Comparison of ENCODE assay signal across 16 mouse cellular contexts in genomic region chr13:64092752-64093151, GRCm38 (mm10). TPM values are rescaled to one million over a fixed set of nuclear protein-coding genes. Genes with fewer than 3 reads are reported as not detected.
"Had no signal": no experiment of that assay in that cellular context is flagged by ENCODE, and none has a peak within 500 bp of the region (broad histone marks: within the 10 kb centered on the region; RNA-seq: fewer than 3 reads in every experiment).

No protein-coding gene starts in this region.

- ATAC-seq: liver, embryonic 12.5 days had no signal

- H3K4me2 ChIP-seq: hindbrain, embryonic 14.5 days; limb, embryonic 15.5 days; liver, embryonic 12.5 days; midbrain, embryonic 12.5 days had no signal

- H3K27ac ChIP-seq: hindbrain, embryonic 14.5 days; left cerebral cortex, adult 2 months; limb, embryonic 15.5 days; liver, embryonic 12.5 days; midbrain, embryonic 12.5 days had no signal

- H3K36me3 ChIP-seq: limb, embryonic 15.5 days; liver, embryonic 12.5 days; midbrain, embryonic 12.5 days had no signal

- H3K4me3 ChIP-seq: left cerebral cortex, adult 2 months; limb, embryonic 15.5 days; liver, embryonic 12.5 days; megakaryocyte, embryonic 14.5 days; midbrain, embryonic 12.5 days had no signal

- H3K9me3 ChIP-seq: limb, embryonic 15.5 days; liver, embryonic 12.5 days; megakaryocyte, embryonic 14.5 days; midbrain, embryonic 12.5 days had no signal

- H3K27me3 ChIP-seq: limb, embryonic 15.5 days had no signal

- DNase-seq: thymus, adult 18-20 months had no signal

- H3K4me1 ChIP-seq: liver, embryonic 12.5 days; midbrain, embryonic 12.5 days had no signal

- H3K9ac ChIP-seq: hindbrain, embryonic 14.5 days; limb, embryonic 15.5 days; liver, embryonic 12.5 days; midbrain, embryonic 12.5 days had no signal

RNA-seq across cellular contexts. Expression of gene Hsd17b3, which starts 3.7 kb away (rescaled TPM):
- total RNA-seq: layer of hippocampus, postnatal 25 days; left cerebral cortex, adult 2 months; left cerebral cortex, postnatal 25 days; monocyte, adult 5-6 weeks had no signal
- polyA plus RNA-seq: hindbrain, embryonic 14.5 days; limb, embryonic 11.5 days; limb, embryonic 15.5 days; liver, embryonic 12.5 days; liver, embryonic 16.5 days; lung, postnatal 0 days; midbrain, embryonic 12.5 days; neural tube, embryonic 14.5 days; small intestine, adult 2 months; stomach, embryonic 16.5 days had no signal
